Mouse (Mus musculus): ENCODE measurements at regions not wholly inside any gene's neighbourhood (a gene's known extent, or its start where the extent isn't known, plus 50 kb on each side); places are given as distances from the start of the nearest gene placed in this dataset.

GRCm38 (mm10) chr6:10970587-10971138 is 936.6 kb downstream of the Ndufa4 start:
- peak; percentile 9 to 35 for DNase-seq

- DNase-seq, result peak; percentile 33 to 50
These were observed 937.3 kb downstream of the Ndufa4 start for GRCm38 (mm10) chr6:10969841-10970536.

DNA sequence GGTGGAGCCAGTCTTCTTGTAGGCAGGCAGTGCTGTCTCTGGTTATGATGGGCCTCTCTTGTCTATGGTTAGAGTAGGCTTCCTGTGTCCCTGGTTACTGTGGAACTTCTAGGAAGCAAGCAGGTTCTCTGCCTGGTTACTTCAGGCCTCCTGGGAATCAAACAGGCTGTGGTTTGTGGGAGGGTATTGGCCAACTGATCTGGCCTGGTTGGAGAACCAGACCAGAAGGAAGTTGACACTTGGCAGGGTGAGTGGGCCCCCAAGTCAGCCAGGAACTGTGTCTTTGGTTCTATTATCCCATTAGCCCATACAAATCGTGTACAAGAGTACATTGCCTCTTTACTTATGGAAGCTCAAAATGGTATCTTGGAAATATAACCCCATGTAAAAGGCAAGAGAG is 963.8 kb downstream of the Ndufa4 start:
- no peak for DNase-seq

GRCm38 (mm10) chr6:10941470-10941869 is 965.8 kb downstream of the Ndufa4 start:
- no peak for DNase-seq

Measured in layer of hippocampus, postnatal 36 days (tissue).